Mouse (Mus musculus) left cerebral cortex, postnatal 36 days (tissue): ENCODE data around the gene Col4a2. TPM values are rescaled to one million over a fixed set of nuclear protein-coding genes. Genes with fewer than 3 reads are reported as not detected.

Source experiments
- DNase-seq, 2 experiments: peaks; one replicate each; pipeline ENCODE4 v3.0.0; 2021 to 2022; ENCODE audit warnings: low spot score in 2 of 2, mixed read lengths in 1 of 2
- intact Hi-C: fragments of 180-260 bp; cut with DNase I; formaldehyde crosslinking; loops from one replicate; pipeline ENCODE4 v1.15.1; 2025
- total RNA-seq, 2 experiments: library from RNA; stranded (reverse); gene quantifications; 2 replicates each; pipeline ENCODE4 v1.2.3; 2021

Gene Col4a2
- total RNA-seq, 2 experiments from 2014 or later, result 38.9 to 64.6 TPM

GRCm38 (mm10) chr8:11443611-11444010, 131.0 kb downstream of the Col4a2 start:
- no peak for DNase-seq
- intact Hi-C loops, result no loop called here

GRCm38 (mm10) chr8:11444216-11444615, 131.6 kb downstream of the Col4a2 start:
- intact Hi-C loops, result no loop called here
- no peak for DNase-seq

GRCm38 (mm10) chr8:11445790-11446189, 133.2 kb downstream of the Col4a2 start:
- DNase-seq, result no peak
- intact Hi-C loops, result no loop called here

- intact Hi-C loops, result no loop called here
Observed at GRCm38 (mm10) chr8:11447910-11448570, 135.4 kb downstream of the Col4a2 start.

GRCm38 (mm10) chr8:11450184-11451113, 137.8 kb downstream of the Col4a2 start:
- DNase-seq, result no peak
- intact Hi-C loops, result loop anchor here (2.0 kb wide), 1 partner anchor 36 kb away; no protein-coding TSS in a partner anchor

More at GRCm38 (mm10) chr8:11447910-11448570, 135.4 kb downstream of the Col4a2 start:
- no peak for DNase-seq

- DNase-seq, result no peak
- intact Hi-C loops, result no loop called here
Observed at GRCm38 (mm10) chr8:11452152-11452551, 139.5 kb downstream of the Col4a2 start.

- intact Hi-C loops, result no loop called here
- no peak for DNase-seq
Observed at GRCm38 (mm10) chr8:11452559-11452958, 140.0 kb downstream of the Col4a2 start.

GRCm38 (mm10) chr8:11452974-11453373, 140.4 kb downstream of the Col4a2 start:
- intact Hi-C loops, result no loop called here
- no peak for DNase-seq

GRCm38 (mm10) chr8:11454228-11454627, 141.6 kb downstream of the Col4a2 start:
- DNase-seq, result no peak
- intact Hi-C loops, result no loop called here

- DNase-seq, result no peak
- intact Hi-C loops, result no loop called here
Observed at GRCm38 (mm10) chr8:11457278-11457677, 144.7 kb downstream of the Col4a2 start.

- intact Hi-C loops, result no loop called here
- DNase-seq, result no peak
Observed at GRCm38 (mm10) chr8:11457981-11458836, 145.6 kb downstream of the Col4a2 start.

GRCm38 (mm10) chr8:11459016-11459415, 146.4 kb downstream of the Col4a2 start:
- no peak for DNase-seq
- intact Hi-C loops, result no loop called here

- DNase-seq, result no peak
- intact Hi-C loops, result no loop called here
Observed at GRCm38 (mm10) chr8:11460934-11461333, 148.3 kb downstream of the Col4a2 start.

GRCm38 (mm10) chr8:11461847-11462246, 149.2 kb downstream of the Col4a2 start:
- intact Hi-C loops, result no loop called here
- no peak for DNase-seq

- intact Hi-C loops, result no loop called here
- DNase-seq, result no peak
Observed at GRCm38 (mm10) chr8:11462641-11463040, 150.0 kb downstream of the Col4a2 start.

GRCm38 (mm10) chr8:11463541-11463888, 150.9 kb downstream of the Col4a2 start:
- intact Hi-C loops, result no loop called here
- DNase-seq, result no peak

- DNase-seq, result no peak
- intact Hi-C loops, result no loop called here
Observed at GRCm38 (mm10) chr8:11463889-11464706, 151.5 kb downstream of the Col4a2 start.

GRCm38 (mm10) chr8:11464707-11464964, 152.0 kb downstream of the Col4a2 start:
- intact Hi-C loops, result no loop called here
- DNase-seq, result no peak

- no peak for DNase-seq
- intact Hi-C loops, result no loop called here
Observed at GRCm38 (mm10) chr8:11465619-11466018, 153.0 kb downstream of the Col4a2 start.
